Mouse (Mus musculus) lung, embryonic 14.5 days (tissue): ENCODE results near the gene Agtrap. TPM values are rescaled to one million over a fixed set of nuclear protein-coding genes. Genes with fewer than 3 reads are reported as not detected.

Experiments used
- ATAC-seq: fragments of 200-750 bp; cut with Nextera tagmentation; 2 replicates; pipeline ENCODE4 v1.8.0; 2017; ENCODE audit warnings: mild to moderate bottlenecking, moderate TSS enrichment, moderate library complexity; ENCODE audit not compliant: insufficient read depth
- DNase-seq: peaks from one replicate; pipeline ENCODE4 v3.0.0-alpha.2; 2015
- H3K27ac ChIP-seq: fragments of 300-500 bp; sonication (generic); 2 replicates; pipeline ENCODE4 v1.5.1; 2014; ENCODE audit warnings: low read depth, mild to moderate bottlenecking, moderate library complexity
- H3K27me3 ChIP-seq: fragments of 300-500 bp; sonication (generic); 2 replicates; pipeline ENCODE4 v1.6.1; 2014; ENCODE audit warnings: low read length, control low read depth; ENCODE audit not compliant: insufficient read depth
- H3K36me3 ChIP-seq: fragments of 300-500 bp; sonication (generic); 2 replicates; pipeline ENCODE4 v1.6.1; 2014; ENCODE audit warnings: control low read depth; ENCODE audit not compliant: insufficient read depth
- H3K4me1 ChIP-seq: fragments of 300-500 bp; sonication (generic); 2 replicates; pipeline ENCODE4 v1.6.1; 2014; ENCODE audit warnings: antibody characterized with exemption, control low read depth; ENCODE audit not compliant: insufficient read depth
- H3K4me2 ChIP-seq: fragments of 300-500 bp; sonication (generic); 2 replicates; pipeline ENCODE4 v1.6.1; 2014; ENCODE audit warnings: mild to moderate bottlenecking
- H3K4me3 ChIP-seq: fragments of 300-500 bp; sonication (generic); 2 replicates; pipeline ENCODE4 v1.5.1; 2014; ENCODE audit warnings: low read depth, low read length
- H3K9ac ChIP-seq: fragments of 300-500 bp; sonication (generic); 2 replicates; pipeline ENCODE4 v1.6.1; 2014
- H3K9me3 ChIP-seq: fragments of 300-500 bp; sonication (generic); 2 replicates; pipeline ENCODE4 v1.6.1; 2016; ENCODE audit warnings: low read depth, low read length, control low read depth
- CTCF ChIP-seq: IDR thresholded peaks from 2 replicates; pipeline ENCODE4 v1.5.1; 2016; ENCODE audit warnings: antibody characterized with exemption, low read depth
- WGBS: fragments of 180-500 bp; shearing (Covaris S2); extraction: QIAGEN DNeasy Blood & Tissue Kit; methylation state at CpG from one replicate; pipeline ENCODE4 v1.1.7; 2014; 5-methylcytosine and 5-hydroxymethylcytosine counted together
- polyA plus RNA-seq: library from polyadenylated mRNA; unstranded; fragments of >200 nt; fragmentation: Nextera tagmentation; extraction: Ambion mirVana; gene quantifications from 2 replicates; pipeline ENCODE4 v1.2.1, GENCODE M21; 2014

Gene Agtrap
- polyA plus RNA-seq, 1 experiment from 2014 or later: 14.2 TPM

GRCm38 (mm10) chr4:148092551-148093271 is 4.9 kb upstream of the Agtrap start:
- TF ChIP-seq CTCF: no peak
- Histone ChIP-seq H3K4me3 (no peak overlapping the region), H3K27ac (no peak overlapping the region), H3K27me3 (no peaks in the 10 kb centered on the region), H3K4me1 (no peaks in the 10 kb centered on the region), H3K4me2 (no peak overlapping the region), H3K9ac (no peak overlapping the region), H3K9me3 (no peaks in the 10 kb centered on the region), H3K36me3 (no peaks in the 10 kb centered on the region)
- no peak for ATAC-seq
- WGBS: 82% methylated on average over 11 of the region's 11 CpGs
- no peak for DNase-seq

GRCm38 (mm10) chr4:148091181-148091580 is 3.4 kb upstream of the Agtrap start:
- Histone ChIP-seq H3K27me3 (no peaks in the 10 kb centered on the region), H3K9me3 (no peaks in the 10 kb centered on the region), H3K4me1 (peaks cover 7% of the 10 kb centered on the region; the same call in 1 of the 2 replicates), H3K4me3 (no peak overlapping the region), H3K36me3 (no peaks in the 10 kb centered on the region), H3K27ac (no peak overlapping the region), H3K9ac (no peak overlapping the region), H3K4me2 (no peak overlapping the region)
- ATAC-seq (no peak), DNase-seq (no peak)
- 92% methylated on average over 1 of the region's 1 CpGs for WGBS
- TF ChIP-seq CTCF: no peak

GRCm38 (mm10) chr4:148089166-148089565 is 1.3 kb upstream of the Agtrap start:
- no peaks in the 10 kb centered on the region for H3K27me3 ChIP-seq
- no peak overlapping the region for H3K4me3 ChIP-seq
- no peaks in the 10 kb centered on the region for H3K36me3 ChIP-seq
- TF ChIP-seq CTCF: no peak
- H3K9me3 ChIP-seq: no peaks in the 10 kb centered on the region
- peaks cover 7% of the 10 kb centered on the region for H3K4me1 ChIP-seq
- 64% methylated on average over 4 of the region's 4 CpGs for WGBS
- H3K4me2 ChIP-seq: no peak overlapping the region
- DNase-seq: no peak
- ATAC-seq: no peak
- no peak overlapping the region for H3K27ac ChIP-seq
- no peak overlapping the region for H3K9ac ChIP-seq

- H3K27me3 ChIP-seq: no peaks in the 10 kb centered on the region
- peak overlapping the region; percentile 77 for H3K4me3 ChIP-seq
- H3K9ac ChIP-seq: peak overlapping the region; percentile 80
- peak overlapping the region; percentile 26; the same call in 1 of the 2 replicates for H3K27ac ChIP-seq
- H3K36me3 ChIP-seq: no peaks in the 10 kb centered on the region
- H3K9me3 ChIP-seq: no peaks in the 10 kb centered on the region
- DNase-seq: peak; percentile 52
- H3K4me1 ChIP-seq: peaks cover 13% of the 10 kb centered on the region
- peak overlapping the region; percentile 87 for H3K4me2 ChIP-seq
- peak; percentile 64 for ATAC-seq
- whole genome bisulfite sequencing: 4% methylated on average over 30 of the region's 30 CpGs
- no peak for TF ChIP-seq CTCF
Measured at GRCm38 (mm10) chr4:148087091-148087906, 532 bp downstream of the Agtrap start.

- Histone ChIP-seq H3K27ac (no peak overlapping the region), H3K4me1 (peaks cover 13% of the 10 kb centered on the region), H3K27me3 (no peaks in the 10 kb centered on the region), H3K9ac (no peak overlapping the region), H3K4me3 (no peak overlapping the region), H3K9me3 (no peaks in the 10 kb centered on the region), H3K36me3 (0 out of 2 replicates have a peak, but pooled peaks cover 6% of the 10 kb centered on the region), H3K4me2 (no peak overlapping the region)
- ATAC-seq: no peak
- 65% methylated on average over 3 of the region's 3 CpGs for WGBS
- no peak for TF ChIP-seq CTCF
- no peak for DNase-seq
Measured at GRCm38 (mm10) chr4:148085907-148086305, 1.9 kb downstream of the Agtrap start.

GRCm38 (mm10) chr4:148085131-148085906 is 2.5 kb downstream of the Agtrap start:
- no peak for ATAC-seq
- 40% methylated on average over 10 of the region's 10 CpGs for WGBS
- Histone ChIP-seq H3K36me3 (peaks cover 7% of the 10 kb centered on the region; the same call in 1 of the 2 replicates), H3K4me3 (no peak overlapping the region), H3K27me3 (no peaks in the 10 kb centered on the region), H3K27ac (no peak overlapping the region), H3K9me3 (no peaks in the 10 kb centered on the region), H3K9ac (no peak overlapping the region), H3K4me1 (peaks cover 13% of the 10 kb centered on the region), H3K4me2 (no peak overlapping the region)
- no peak for DNase-seq
- TF ChIP-seq CTCF: no peak
